8 mouse cellular contexts compared by ENCODE assay signal in genomic region chr10:59911091-59911490, GRCm38 (mm10). TPM values are rescaled to one million over a fixed set of nuclear protein-coding genes. Genes with fewer than 3 reads are reported as not detected.
DNase-seq lines count a peak whose midpoint lies in the region; ATAC-seq and TF ChIP-seq lines count a peak whose summit lies in the region.

No protein-coding gene starts in this region.

- ATAC-seq in liver, embryonic 11.5 days (replicated peaks; ENCODE audit: low FRiP score), result no peak
- no peak for ATAC-seq in embryonic facial prominence, embryonic 15.5 days (ENCODE audit: insufficient number of reproducible peaks, low FRiP score, low TSS enrichment, low read depth)
- ATAC-seq in limb, embryonic 15.5 days (ENCODE audit: insufficient number of reproducible peaks, low FRiP score, low TSS enrichment, low read depth), result no peak
- no peak for ATAC-seq in stomach, postnatal 0 days (ENCODE audit: low FRiP score, low TSS enrichment)
- ATAC-seq in monocyte, adult 5-6 weeks (replicated peaks; ENCODE audit: insufficient number of reproducible peaks, low FRiP score, low TSS enrichment, poor library complexity, severe bottlenecking), result no peak

- DNase-seq in liver, embryonic 11.5 days (ENCODE audit: low spot score), result no peak
- DNase-seq in liver, result no peak
- peak; percentile 51 for DNase-seq in stomach, postnatal 0 days (ENCODE audit: low spot score)
- DNase-seq in urinary bladder, adult 18-20 months (ENCODE audit: low spot score in 2 of 2), result no peak
- DNase-seq in cerebellum, postnatal 14 days, result no peak

- H3K4me1 ChIP-seq in liver, embryonic 11.5 days (replicated peaks; ENCODE audit: control insufficient read depth, insufficient read depth, low read length), result peaks cover 50% of the 10 kb centered on the region
- peaks cover 56% of the 10 kb centered on the region for H3K4me1 ChIP-seq in embryonic facial prominence, embryonic 15.5 days
- H3K4me1 ChIP-seq in limb, embryonic 15.5 days, result peaks cover 50% of the 10 kb centered on the region
- H3K4me1 ChIP-seq in stomach, postnatal 0 days (replicated peaks; ENCODE audit: control insufficient read depth, insufficient read depth), result peaks cover 16% of the 10 kb centered on the region; the same call in 1 of the 2 replicates

- H3K9me3 ChIP-seq in liver, embryonic 11.5 days (ENCODE audit: control insufficient read depth, low read length), result no peaks in the 10 kb centered on the region
- no peaks in the 10 kb centered on the region for H3K9me3 ChIP-seq in embryonic facial prominence, embryonic 15.5 days (replicated peaks)
- no peaks in the 10 kb centered on the region for H3K9me3 ChIP-seq in limb, embryonic 15.5 days
- H3K9me3 ChIP-seq in stomach, postnatal 0 days (ENCODE audit: control insufficient read depth, low read length), result no peaks in the 10 kb centered on the region

- H3K4me2 ChIP-seq in liver, embryonic 11.5 days, result peak overlapping the region; percentile 56
- peak overlapping the region; percentile 38 for H3K4me2 ChIP-seq in embryonic facial prominence, embryonic 15.5 days (replicated peaks)
- H3K4me2 ChIP-seq in limb, embryonic 15.5 days, result peak overlapping the region; percentile 29; the same call in 1 of the 2 replicates
- no peak overlapping the region; the same call in 1 of the 2 replicates for H3K4me2 ChIP-seq in stomach, postnatal 0 days (replicated peaks; ENCODE audit: low read depth)

- WGBS in liver, embryonic 11.5 days, result 38% methylated on average over 6 of the region's 6 CpGs
- WGBS in embryonic facial prominence, embryonic 15.5 days, result 31% methylated on average over 6 of the region's 6 CpGs
- 31% methylated on average over 6 of the region's 6 CpGs for WGBS in limb, embryonic 15.5 days
- WGBS in stomach, postnatal 0 days, result 36% methylated on average over 6 of the region's 6 CpGs

- H3K36me3 ChIP-seq in liver, embryonic 11.5 days (ENCODE audit: control insufficient read depth, insufficient read depth, low read length), result no peaks in the 10 kb centered on the region
- H3K36me3 ChIP-seq in embryonic facial prominence, embryonic 15.5 days, result no peaks in the 10 kb centered on the region
- no peaks in the 10 kb centered on the region for H3K36me3 ChIP-seq in limb, embryonic 15.5 days
- no peaks in the 10 kb centered on the region for H3K36me3 ChIP-seq in stomach, postnatal 0 days (ENCODE audit: control insufficient read depth, insufficient read depth, low read length)

- no peak overlapping the region; the same call in 1 of the 2 replicates for H3K27ac ChIP-seq in liver, embryonic 11.5 days (ENCODE audit: low read depth, low read length)
- no peak overlapping the region for H3K27ac ChIP-seq in embryonic facial prominence, embryonic 15.5 days (replicated peaks)
- H3K27ac ChIP-seq in limb, embryonic 15.5 days, result no peak overlapping the region
- no peak overlapping the region for H3K27ac ChIP-seq in stomach, postnatal 0 days (replicated peaks)

- no peak for TF ChIP-seq EP300 in stomach, postnatal 0 days (optimal IDR thresholded peaks at IDR 0.05)

- peak; percentile 5; the same call in 1 of the 2 replicates for TF ChIP-seq CTCF in stomach, postnatal 0 days (IDR thresholded peaks at IDR 0.05; ENCODE audit: low read depth)

- H3K4me3 ChIP-seq in liver, embryonic 11.5 days (ENCODE audit: low read depth, low read length), result no peak overlapping the region
- 0 out of 2 replicates have a peak overlapping the region, but pooled peaks have one; percentile 0 for H3K4me3 ChIP-seq in embryonic facial prominence, embryonic 15.5 days (replicated peaks)
- H3K4me3 ChIP-seq in limb, embryonic 15.5 days, result 0 out of 2 replicates have a peak overlapping the region, but pooled peaks have one; percentile 7
- H3K4me3 ChIP-seq in stomach, postnatal 0 days (ENCODE audit: low read depth, low read length), result no peak overlapping the region

- H3K27me3 ChIP-seq in liver, embryonic 11.5 days (replicated peaks; ENCODE audit: control insufficient read depth, insufficient read depth, low read length), result no peaks in the 10 kb centered on the region; the same call in 1 of the 2 replicates
- no peaks in the 10 kb centered on the region; the same call in 1 of the 2 replicates for H3K27me3 ChIP-seq in embryonic facial prominence, embryonic 15.5 days
- no peaks in the 10 kb centered on the region for H3K27me3 ChIP-seq in limb, embryonic 15.5 days
- no peaks in the 10 kb centered on the region for H3K27me3 ChIP-seq in stomach, postnatal 0 days (ENCODE audit: control insufficient read depth, insufficient read depth, low read length)

- H3K9ac ChIP-seq in liver, embryonic 11.5 days (ENCODE audit: low read depth, low read length), result no peak overlapping the region
- no peak overlapping the region for H3K9ac ChIP-seq in embryonic facial prominence, embryonic 15.5 days
- H3K9ac ChIP-seq in limb, embryonic 15.5 days, result no peak overlapping the region
- no peak overlapping the region for H3K9ac ChIP-seq in stomach, postnatal 0 days (ENCODE audit: low read length)

RNA-seq across cellular contexts. Expression of gene Dnajb12, which starts 31.7 kb away (rescaled TPM):
- polyA plus RNA-seq in liver, embryonic 11.5 days (2014; fragmentation: Nextera tagmentation; extraction: Ambion mirVana), result 27.4 and 30.2 TPM in 2 replicates
- 24.1 and 24.8 TPM in 2 replicates for polyA plus RNA-seq in embryonic facial prominence, embryonic 15.5 days (2015; fragmentation: Nextera tagmentation; extraction: Ambion mirVana)
- 19.5 and 22.9 TPM in 2 replicates for polyA plus RNA-seq in limb, embryonic 15.5 days (2015; fragmentation: Nextera tagmentation; extraction: Ambion mirVana)
- 17.4 and 19.0 TPM in 2 replicates for polyA plus RNA-seq in stomach, postnatal 0 days (2015; fragmentation: Nextera tagmentation; extraction: Ambion mirVana)
- total RNA-seq in monocyte, adult 5-6 weeks (2017), result 29.6 to 41.9 TPM (median 30.0 TPM) in 3 replicates

RNA-seq across cellular contexts. Expression of gene Ddit4, which starts 40.5 kb away (rescaled TPM):
- polyA plus RNA-seq in liver, embryonic 11.5 days (2014; fragmentation: Nextera tagmentation; extraction: Ambion mirVana), result 2.7 and 4.3 TPM in 2 replicates
- 83.3 and 89.1 TPM in 2 replicates for polyA plus RNA-seq in embryonic facial prominence, embryonic 15.5 days (2015; fragmentation: Nextera tagmentation; extraction: Ambion mirVana)
- polyA plus RNA-seq in limb, embryonic 15.5 days (2015; fragmentation: Nextera tagmentation; extraction: Ambion mirVana), result 63.6 and 77.1 TPM in 2 replicates
- 12.4 and 17.3 TPM in 2 replicates for polyA plus RNA-seq in stomach, postnatal 0 days (2015; fragmentation: Nextera tagmentation; extraction: Ambion mirVana)
- total RNA-seq in monocyte, adult 5-6 weeks (2017), result 29.5 to 34.2 TPM (median 34.2 TPM) in 3 replicates

Comparison
In these comparisons a context has a peak if more than half of its experiments do, and no peak if none do; other contexts are left out.
1. H3K4me3 ChIP-seq: peak in embryonic facial prominence, embryonic 15.5 days (single experiment) and limb, embryonic 15.5 days (single experiment); none in liver, embryonic 11.5 days (single experiment) and stomach, postnatal 0 days (single experiment).